Mouse (Mus musculus): ENCODE data around the gene Ankrd31.

- TF ChIP-seq CTCF (IDR thresholded peaks at IDR 0.05; ENCODE audit: borderline replicate concordance, insufficient read depth, low read depth, low read length) (no peak), POLR2A (IDR thresholded peaks at IDR 0.05; ENCODE audit: borderline replicate concordance, insufficient read depth, low read length) (no peak)
Measured at GRCm38 (mm10) chr13:96760848-96761247, 12.8 kb downstream of the Ankrd31 start.

Data from cerebellum, adult 2 months (tissue).